24 mouse cellular contexts compared by ENCODE assay signal in genomic region chr5:114006974-114007373, GRCm38 (mm10). TPM values are rescaled to one million over a fixed set of nuclear protein-coding genes. Genes with fewer than 3 reads are reported as not detected.
DNase-seq lines count a peak whose midpoint lies in the region; ATAC-seq and TF ChIP-seq lines count a peak whose summit lies in the region.
"Had no signal": no experiment of that assay in that cellular context is flagged by ENCODE, and none has a peak within 500 bp of the region (broad histone marks: within the 10 kb centered on the region; RNA-seq: fewer than 3 reads in every experiment).

No protein-coding gene starts in this region.

- no peak for TF ChIP-seq POLR2A in kidney, adult 2 months (IDR thresholded peaks at IDR 0.05; ENCODE audit: low read depth, low read length)

- H3K27ac ChIP-seq in forebrain, embryonic 10.5 days: 0 out of 2 replicates have a peak overlapping the region, but pooled peaks have one; percentile 20
- H3K27ac ChIP-seq in forebrain, embryonic 12.5 days: no peak overlapping the region
- H3K27ac ChIP-seq in kidney, adult 2 months (ENCODE audit: insufficient read depth, low read depth, low read length): peak overlapping the region; percentile 31; the same call in 1 of the 2 replicates

- no peak for DNase-seq in forebrain, embryonic 10.5 days (ENCODE audit: extremely low spot score, low spot score)
- peak; percentile 71 for DNase-seq in kidney, adult 2 months
- no peak for DNase-seq in kidney, postnatal 14 days
- peak; percentile 51 for DNase-seq in kidney, adult 9 months
- no peak for DNase-seq in kidney, adult 11 months
- peak; percentile 44 to 61 for DNase-seq in kidney, postnatal 36 days
- no peak for DNase-seq in kidney, adult 18-20 months
- DNase-seq: adrenal gland, adult 2 months; adrenal gland, adult 8-10 months; adrenal gland, postnatal 10 days; adrenal gland, postnatal 14 days; adrenal gland, postnatal 25 days; adrenal gland, postnatal 36 days; B cell, adult 2 months; cerebellum, adult 11 months; cerebellum, adult 11-12 months had no signal

- H3K9ac ChIP-seq in forebrain, embryonic 12.5 days: no peak overlapping the region

- H3K4me1 ChIP-seq in forebrain, embryonic 10.5 days: peaks cover 4% of the 10 kb centered on the region; the same call in 1 of the 2 replicates
- H3K4me1 ChIP-seq in forebrain, embryonic 12.5 days: no peaks in the 10 kb centered on the region
- peaks cover 4% of the 10 kb centered on the region; the same call in 1 of the 2 replicates for H3K4me1 ChIP-seq in kidney, adult 2 months (ENCODE audit: control insufficient read depth, insufficient read depth, low read length)

- no peak for TF ChIP-seq CTCF in kidney, adult 2 months (conservative IDR thresholded peaks at IDR 0.05; ENCODE audit: insufficient read depth, insufficient read length, low read depth, low read length)

- 82% methylated on average over 4 of the region's 4 CpGs for WGBS in forebrain, embryonic 10.5 days
- WGBS in forebrain, embryonic 12.5 days: 85% methylated on average over 4 of the region's 4 CpGs
- WGBS in kidney, adult 2 months: 62% methylated on average over 4 of the region's 4 CpGs

- no peak for ATAC-seq in forebrain, embryonic 12.5 days (ENCODE audit: low FRiP score)
- ATAC-seq: activated CD4-positive, CD25-positive, alpha-beta regulatory T cell, adult 4 months; CD4-positive, CD25-positive, alpha-beta regulatory T cell, adult 4 months; Patski had no signal

- H3K36me3 ChIP-seq in forebrain, embryonic 10.5 days (replicated peaks): no peaks in the 10 kb centered on the region
- no peaks in the 10 kb centered on the region for H3K36me3 ChIP-seq in forebrain, embryonic 12.5 days (replicated peaks)
- H3K36me3 ChIP-seq in kidney, adult 2 months (ENCODE audit: control insufficient read depth, insufficient read depth, low read length): peaks cover 2% of the 10 kb centered on the region; the same call in 1 of the 2 replicates
- H3K36me3 ChIP-seq: G1E had no signal

- no peaks in the 10 kb centered on the region for H3K27me3 ChIP-seq in forebrain, embryonic 10.5 days (ENCODE audit: poor library complexity, severe bottlenecking)
- no peaks in the 10 kb centered on the region for H3K27me3 ChIP-seq in forebrain, embryonic 12.5 days
- no peaks in the 10 kb centered on the region for H3K27me3 ChIP-seq in kidney, adult 2 months (replicated peaks; ENCODE audit: control insufficient read depth, insufficient read depth, low read length)
- H3K27me3 ChIP-seq: CH12.LX, Patski had no signal

- H3K4me2 ChIP-seq in forebrain, embryonic 12.5 days: no peak overlapping the region

- no peak overlapping the region for H3K4me3 ChIP-seq in forebrain, embryonic 10.5 days
- H3K4me3 ChIP-seq in forebrain, embryonic 12.5 days (replicated peaks): no peak overlapping the region
- peak overlapping the region; percentile 44 for H3K4me3 ChIP-seq in kidney, adult 2 months (ENCODE audit: insufficient read depth, low read depth, low read length)

- no peaks in the 10 kb centered on the region for H3K9me3 ChIP-seq in forebrain, embryonic 10.5 days
- no peaks in the 10 kb centered on the region for H3K9me3 ChIP-seq in forebrain, embryonic 12.5 days
- H3K9me3 ChIP-seq: G1E had no signal

RNA-seq across cellular contexts. Expression of gene Dao, which starts 3.5 kb away (rescaled TPM):
- polyA plus RNA-seq in forebrain, embryonic 10.5 days (2016; fragmentation: Nextera tagmentation; extraction: Ambion mirVana): not detected in 2 replicates
- polyA plus RNA-seq in forebrain, embryonic 12.5 days (2016; fragmentation: Nextera tagmentation; extraction: Ambion mirVana): not detected in 2 replicates
- 369 and 376 TPM in 2 replicates for polyA plus RNA-seq in kidney, adult 2 months (2012; rRNA removed)
- polyA plus RNA-seq: adrenal gland, adult 2 months; brain, embryonic 14.5 days; C2C12; G1E had no signal

RNA-seq across cellular contexts. Expression of gene Ssh1, which starts 13.3 kb away (rescaled TPM):
- polyA plus RNA-seq in forebrain, embryonic 10.5 days (2016; fragmentation: Nextera tagmentation; extraction: Ambion mirVana): 13.9 and 17.5 TPM in 2 replicates
- 19.0 and 19.9 TPM in 2 replicates for polyA plus RNA-seq in forebrain, embryonic 12.5 days (2016; fragmentation: Nextera tagmentation; extraction: Ambion mirVana)
- 11.3 and 12.1 TPM in 2 replicates for polyA plus RNA-seq in kidney, adult 2 months (2012; rRNA removed)

RNA-seq across cellular contexts. Expression of gene Usp30, which starts 58.3 kb away (rescaled TPM):
- 12.4 and 12.7 TPM in 2 replicates for polyA plus RNA-seq in forebrain, embryonic 10.5 days (2016; fragmentation: Nextera tagmentation; extraction: Ambion mirVana)
- 15.8 and 16.9 TPM in 2 replicates for polyA plus RNA-seq in forebrain, embryonic 12.5 days (2016; fragmentation: Nextera tagmentation; extraction: Ambion mirVana)
- polyA plus RNA-seq in kidney, adult 2 months (2012; rRNA removed): 24.6 and 26.4 TPM in 2 replicates

Comparison
In these comparisons a context has a peak if more than half of its experiments do, and no peak if none do; other contexts are left out.
1. DNase-seq: peak in kidney, adult 2 months (single experiment), kidney, adult 9 months (single experiment) and kidney, postnatal 36 days (2 of 2); none in forebrain, embryonic 10.5 days (single experiment), kidney, postnatal 14 days (single experiment), kidney, adult 11 months (single experiment) and kidney, adult 18-20 months (single experiment).
2. RNA of gene Dao, which starts 3.5 kb away (polyA plus RNA-seq): 369 to 376 TPM in kidney, adult 2 months; not detected in forebrain, embryonic 10.5 days and not detected in forebrain, embryonic 12.5 days; every median in the first group is over 100 times any median in the second.